Mouse (Mus musculus): ENCODE results near the gene Ncl. TPM values are rescaled to one million over a fixed set of nuclear protein-coding genes. Genes with fewer than 3 reads are reported as not detected.
A peak's percentile ranks its signal among the peaks of the same experiment; 100 is the strongest.

The Ncl gene
- total RNA-seq (2021) (100 to 1,000 TPM; 183 to 192 TPM), polyA plus RNA-seq (2012; rRNA removed) (4.8 and 8.9 TPM in 2 replicates)
- long read RNA-seq, full-length matches to known transcripts: 119 of 153 reads
- long read RNA-seq, partial matches to known transcripts: 21 of 153 reads
- long read RNA-seq, other reads (novel, unspliced or antisense): 13 of 153 reads

DNA sequence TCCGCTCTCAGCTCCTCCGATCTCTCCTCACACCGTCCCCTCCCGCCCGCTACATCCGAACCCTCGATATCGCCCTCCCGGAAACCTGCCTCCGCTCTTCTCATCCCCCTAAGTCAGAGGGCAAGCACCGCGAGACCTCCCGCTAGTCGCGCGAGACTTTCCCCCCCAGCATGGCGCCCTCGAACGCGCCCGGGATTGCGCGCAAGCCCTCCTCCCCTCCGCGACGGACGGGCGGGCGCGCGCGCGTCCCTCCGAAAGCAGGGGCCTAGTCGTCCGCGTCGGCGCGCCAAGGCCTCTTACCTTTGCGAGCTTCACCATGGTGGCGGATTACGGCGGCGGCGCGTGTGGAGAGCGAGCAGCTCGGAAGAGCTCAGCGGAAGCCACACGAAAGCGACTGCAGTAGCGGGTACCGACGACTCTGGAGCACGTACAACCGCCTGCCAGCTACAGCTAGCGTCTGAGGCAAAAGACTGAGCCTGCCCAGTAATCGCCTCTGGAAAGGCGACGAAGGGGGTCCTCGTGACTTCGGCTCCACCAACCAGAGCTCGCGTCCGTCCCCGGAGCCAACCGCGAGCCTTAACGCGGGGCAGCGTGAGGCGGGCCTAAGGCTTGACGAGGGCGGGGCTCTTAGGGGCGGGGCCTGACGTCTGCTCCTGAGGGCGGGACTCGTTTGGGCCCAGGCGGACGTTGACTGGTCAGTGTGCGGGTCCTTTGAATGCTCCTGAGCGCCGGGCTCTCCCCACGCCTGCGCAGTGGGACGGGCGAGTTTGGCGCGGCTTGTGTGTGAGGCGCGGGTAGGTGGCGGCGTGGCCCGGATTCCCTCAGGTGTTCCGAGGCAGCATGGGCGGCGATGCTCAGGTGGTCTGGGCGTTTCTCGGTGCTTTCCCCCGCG is at the start of gene Ncl:
Gene Ncl (minus strand): TSS at position 495 of the 892 bp plus-strand sequence.
- DNase-seq: peak; percentile 99

- no peak for DNase-seq
These were observed 49.3 kb upstream of the Ncl start for GRCm38 (mm10) chr1:86408515-86408914.

DNA sequence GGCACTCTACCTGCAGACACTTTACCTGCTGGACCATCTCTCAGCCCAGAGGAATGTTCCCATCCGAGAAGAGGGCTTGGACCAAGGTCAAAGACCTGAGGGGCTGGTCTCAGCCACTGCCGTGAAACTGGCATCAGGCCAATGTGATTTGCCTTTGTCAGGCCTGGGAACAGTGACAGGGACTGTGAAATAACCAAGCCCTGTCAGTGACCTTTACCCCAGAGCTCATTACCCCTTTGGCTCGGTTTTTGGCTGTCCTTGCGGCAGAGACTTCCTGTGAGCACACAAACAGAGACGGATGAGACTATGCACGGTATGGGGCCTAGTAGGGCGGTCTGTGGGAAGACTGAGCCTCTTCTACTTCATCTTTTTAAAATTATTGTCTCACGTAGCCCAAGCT is 47.7 kb upstream of the Ncl start:
- DNase-seq: peak; percentile 58

DNA sequence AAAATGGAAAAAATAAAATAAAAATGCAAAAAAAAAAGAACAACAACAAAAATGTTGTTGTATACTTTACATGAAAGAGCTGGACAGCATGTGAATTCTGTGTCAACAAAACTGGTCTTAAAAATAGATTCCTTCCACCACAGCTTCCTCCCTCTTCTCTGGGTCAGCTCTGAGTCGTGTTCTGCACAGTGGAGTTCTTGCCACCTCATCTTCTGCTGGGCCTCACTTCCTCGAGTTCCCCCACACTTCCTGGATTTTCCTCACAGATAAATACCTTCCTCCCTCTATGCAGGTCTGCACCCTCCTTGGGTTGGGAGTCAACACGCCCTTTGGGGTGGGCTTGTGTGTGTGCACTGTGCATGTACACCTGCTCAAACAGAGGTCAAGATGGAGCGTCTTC is 47.1 kb upstream of the Ncl start:
- no peak for DNase-seq

- DNase-seq: no peak
These were observed 45.6 kb upstream of the Ncl start for GRCm38 (mm10) chr1:86404834-86405233.

GRCm38 (mm10) chr1:86400096-86400754 is 41.0 kb upstream of the Ncl start:
- no peak for DNase-seq

- DNase-seq: no peak
These were observed 40.1 kb upstream of the Ncl start for GRCm38 (mm10) chr1:86399322-86399721.

DNA sequence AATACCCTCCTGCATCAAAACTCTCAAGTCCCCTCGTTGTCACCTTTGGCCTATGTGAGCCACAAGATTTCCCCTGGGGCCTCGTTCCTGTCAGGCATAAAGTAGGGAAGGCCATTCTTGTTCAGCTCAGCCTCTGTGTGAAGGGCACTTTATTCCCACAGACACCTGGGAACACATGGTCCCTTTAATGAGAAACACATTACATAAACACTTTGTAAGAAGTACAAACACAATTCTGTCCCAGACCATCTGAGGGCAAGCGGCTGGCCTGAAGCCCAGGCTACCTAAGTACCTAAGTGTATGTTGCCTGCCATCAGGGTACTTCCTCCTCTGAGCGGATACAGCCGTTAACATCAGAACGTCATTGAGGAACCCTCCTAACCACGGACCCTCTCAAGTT is 39.0 kb upstream of the Ncl start:
- DNase-seq: no peak

GRCm38 (mm10) chr1:86397621-86398020 is 38.4 kb upstream of the Ncl start:
- no peak for DNase-seq

- no peak for DNase-seq
These were observed 36.7 kb upstream of the Ncl start for GRCm38 (mm10) chr1:86395897-86396296.

- no peak for DNase-seq
These were observed 35.0 kb upstream of the Ncl start for GRCm38 (mm10) chr1:86394246-86394645.

DNA sequence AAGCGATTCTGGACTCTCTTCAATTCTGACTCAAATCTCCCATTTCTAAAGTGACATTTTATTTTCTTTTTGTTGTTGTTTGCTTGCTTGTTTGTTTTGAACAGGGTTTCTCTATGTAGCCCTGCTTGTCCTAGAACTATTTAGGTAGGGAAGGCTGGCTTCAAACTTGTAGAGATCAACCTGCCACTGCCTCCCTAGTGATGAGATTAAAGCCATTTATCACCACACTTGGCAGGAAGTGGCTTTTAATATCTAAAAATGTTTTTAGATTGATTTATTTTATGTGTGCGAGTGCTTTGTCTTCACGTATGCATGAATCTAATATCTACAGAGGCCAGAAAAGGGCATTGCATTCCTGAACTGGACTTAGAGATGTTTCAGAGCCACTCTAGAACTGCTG is 34.0 kb upstream of the Ncl start:
- no peak for DNase-seq

GRCm38 (mm10) chr1:86391425-86391824 is 32.2 kb upstream of the Ncl start:
- no peak for DNase-seq

DNA sequence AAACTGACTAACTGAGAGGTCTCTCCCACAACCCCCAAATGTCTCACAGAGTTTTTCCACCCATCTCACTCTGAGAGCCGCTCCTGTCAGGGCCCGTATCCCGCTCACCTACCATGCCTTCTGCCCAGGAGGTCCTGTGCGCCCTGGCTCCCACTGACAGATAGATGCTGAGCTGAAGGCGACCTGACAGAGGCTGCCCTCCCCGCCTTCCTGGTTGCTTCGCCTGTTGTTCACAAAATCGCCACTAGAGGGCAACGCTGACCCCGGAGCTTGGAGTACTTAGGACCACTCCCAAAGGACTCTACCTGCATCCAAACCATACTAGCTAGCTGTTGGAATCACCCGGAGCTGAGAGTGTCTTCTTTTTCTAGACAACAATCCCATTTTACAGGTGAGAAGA is 30.0 kb upstream of the Ncl start:
- DNase-seq: peak; percentile 61

- DNase-seq: peak; percentile 72
These were observed 21.8 kb upstream of the Ncl start for GRCm38 (mm10) chr1:86381027-86381426.

DNA sequence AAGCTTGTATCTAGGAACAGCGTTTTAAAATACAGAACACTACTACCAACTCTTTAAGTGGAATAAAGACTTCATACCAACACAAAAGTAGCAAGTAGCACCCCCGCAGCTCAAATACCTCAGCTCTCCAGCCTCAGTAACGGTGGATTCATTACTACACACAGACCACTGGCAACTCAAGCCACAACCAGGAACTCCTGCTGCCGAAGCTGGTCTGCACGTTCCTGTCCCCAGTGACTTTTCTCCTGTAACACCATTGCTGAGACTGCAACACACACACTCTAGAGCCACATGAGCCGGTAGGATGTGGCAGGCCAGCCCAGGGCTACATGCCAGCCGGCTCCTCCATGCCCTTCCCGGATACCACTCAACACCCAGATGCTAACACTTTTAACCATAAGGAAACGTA is 20.0 kb upstream of the Ncl start:
- no peak for DNase-seq

DNA sequence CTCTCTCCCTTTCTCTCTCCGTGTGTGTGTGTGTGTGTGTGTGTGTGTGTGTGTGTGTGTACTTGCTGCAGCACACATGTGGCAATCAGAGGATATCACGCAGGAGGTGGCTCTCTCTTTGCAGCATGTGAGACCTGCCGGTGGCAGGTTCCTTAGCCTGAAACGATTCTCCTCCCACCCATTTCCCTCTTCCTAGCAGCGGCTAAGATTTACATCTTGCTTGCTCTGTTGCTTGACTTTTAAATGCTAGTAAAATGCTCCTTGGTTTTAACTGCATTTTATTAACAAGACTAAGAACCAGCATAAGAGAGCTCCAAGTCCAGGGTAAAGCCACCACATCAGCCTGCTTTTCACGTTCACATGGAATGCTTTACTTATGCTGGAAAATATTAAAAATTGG is 19.5 kb upstream of the Ncl start:
- DNase-seq: no peak

DNA sequence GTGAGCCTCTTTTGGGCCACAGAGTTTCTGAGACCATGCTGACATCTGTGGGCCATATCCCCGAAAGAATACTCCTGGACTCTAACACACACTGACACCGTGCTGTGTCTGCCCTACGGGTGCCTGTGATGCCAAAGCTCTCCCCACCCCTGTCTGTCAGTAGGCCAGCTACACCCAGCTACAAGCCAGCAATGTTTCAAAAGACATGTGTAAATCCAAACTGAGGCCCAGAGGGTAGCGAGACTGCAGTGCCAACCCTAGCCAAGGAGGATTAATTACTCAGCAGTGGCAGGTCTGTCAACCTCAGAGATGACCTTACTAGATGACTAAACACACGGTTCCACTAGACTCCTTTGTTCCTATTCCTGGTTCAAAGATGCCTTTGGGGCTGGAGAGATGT is 17.2 kb upstream of the Ncl start:
- DNase-seq: peak; percentile 51

DNA sequence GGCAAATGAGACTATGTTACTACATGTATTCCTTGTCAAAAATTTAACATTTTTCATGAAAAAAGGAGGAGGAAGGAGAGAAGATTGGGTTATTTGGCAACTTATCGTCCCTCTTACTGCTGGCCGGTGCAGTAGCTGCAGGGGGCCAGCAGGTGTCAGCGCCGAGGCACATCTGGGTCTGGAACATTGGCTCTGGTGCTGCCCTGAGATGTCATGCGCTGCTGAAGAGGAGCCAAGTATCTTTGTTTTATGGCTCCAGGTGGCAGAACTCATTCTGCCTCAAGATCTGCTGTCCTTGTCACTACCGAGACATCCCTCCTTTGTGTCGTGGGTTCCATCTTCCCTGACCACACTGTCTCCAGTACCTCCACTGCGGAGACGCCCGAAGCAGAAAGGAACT is 12.8 kb upstream of the Ncl start:
- peak; percentile 67 for DNase-seq

DNA sequence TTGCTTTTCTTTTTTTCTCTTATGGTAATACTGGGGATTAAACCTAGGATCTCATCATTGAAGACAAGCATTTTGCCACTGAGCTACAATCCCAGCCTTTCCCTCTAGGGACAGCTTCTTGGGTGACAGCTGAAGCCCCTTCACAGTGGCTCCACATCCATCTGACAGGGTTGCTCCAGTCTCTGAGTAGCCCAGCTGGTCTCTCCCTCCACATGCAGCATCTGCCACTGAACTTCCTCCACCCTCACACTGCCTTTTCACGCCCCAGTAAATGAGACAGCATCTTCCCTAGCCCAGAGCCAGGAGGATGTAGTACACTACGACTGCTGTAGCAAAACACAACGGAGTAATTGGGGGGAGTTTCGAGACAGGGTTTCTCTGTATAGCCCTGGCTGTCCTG is 8.9 kb upstream of the Ncl start:
- no peak for DNase-seq

DNA sequence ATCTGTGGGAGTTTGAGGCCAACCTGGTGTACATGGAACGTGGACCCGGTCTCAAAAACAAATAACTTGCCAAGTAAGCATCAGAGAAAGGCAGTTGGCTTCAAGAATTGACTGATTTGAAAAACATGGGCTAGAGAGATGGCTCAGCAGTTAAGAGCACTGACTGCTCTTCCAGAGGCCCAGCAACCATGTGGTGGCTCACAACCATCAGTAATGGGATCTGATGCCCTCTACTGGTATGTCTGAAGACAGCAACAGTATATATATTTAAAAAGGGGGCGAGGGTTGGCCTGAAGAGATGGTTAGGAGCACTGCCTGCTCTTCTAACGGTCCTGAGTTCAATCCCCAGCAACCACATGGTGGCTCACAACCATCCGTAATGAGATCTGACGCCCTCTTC is 4.5 kb upstream of the Ncl start:
- no peak for DNase-seq

DNA sequence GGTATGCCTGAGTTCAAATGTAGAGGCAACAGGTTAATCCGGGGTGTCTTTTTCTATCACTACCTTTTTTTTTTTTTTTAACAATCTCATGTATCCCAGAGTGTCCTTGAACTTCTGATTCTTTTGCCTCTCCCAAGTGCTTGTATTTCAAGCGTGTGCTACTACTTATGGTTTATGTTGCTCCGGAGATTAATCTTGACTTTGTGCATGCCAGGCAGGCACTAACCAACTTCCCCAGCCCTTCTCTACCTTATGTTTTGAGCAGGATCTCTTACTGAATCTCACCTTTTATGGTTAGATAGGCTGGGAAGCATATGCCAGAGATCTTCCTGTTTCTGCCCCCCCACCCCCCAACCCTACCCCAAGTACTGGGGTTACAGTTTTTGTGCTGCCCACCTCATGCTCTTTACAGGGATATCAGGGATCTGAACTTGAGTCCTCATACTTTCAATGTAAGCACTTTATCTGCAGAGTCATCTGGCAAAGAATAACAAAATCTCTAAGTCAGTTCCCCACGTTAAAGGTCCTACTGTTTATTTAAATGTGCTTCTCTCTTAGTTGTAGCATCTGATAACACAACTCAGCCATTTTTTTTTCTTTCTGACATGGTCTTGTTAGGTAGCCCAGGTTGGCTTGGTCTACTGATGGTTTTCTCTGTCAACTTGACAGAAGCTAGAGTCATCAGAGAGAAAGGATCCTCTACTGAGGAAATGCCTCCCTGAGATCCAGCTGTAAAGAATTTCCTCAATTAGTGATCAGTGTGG is 2.8 kb upstream of the Ncl start:
- DNase-seq: no peak

- DNase-seq: no peak
These were observed 1.2 kb upstream of the Ncl start for GRCm38 (mm10) chr1:86360441-86360840.
